Mouse (Mus musculus) testis, adult 2 months (tissue): ENCODE data around the gene Mrgprf.

Experiments used
- CTCF ChIP-seq: fragments of 200-500 bp; IDR thresholded peaks from 2 replicates; pipeline ENCODE4 v1.5.1; 2012; ENCODE audit warnings: low read depth, mild to moderate bottlenecking, inconsistent platforms, low read length, moderate library complexity; ENCODE audit not compliant: control insufficient read depth, insufficient read depth, insufficient replicate concordance
- POLR2A ChIP-seq: fragments of 200-500 bp; IDR thresholded peaks from 2 replicates; pipeline ENCODE4 v1.6.1; 2012; ENCODE audit warnings: low read depth, mild to moderate bottlenecking, inconsistent platforms, low read length, moderate library complexity; ENCODE audit not compliant: control insufficient read depth

DNA sequence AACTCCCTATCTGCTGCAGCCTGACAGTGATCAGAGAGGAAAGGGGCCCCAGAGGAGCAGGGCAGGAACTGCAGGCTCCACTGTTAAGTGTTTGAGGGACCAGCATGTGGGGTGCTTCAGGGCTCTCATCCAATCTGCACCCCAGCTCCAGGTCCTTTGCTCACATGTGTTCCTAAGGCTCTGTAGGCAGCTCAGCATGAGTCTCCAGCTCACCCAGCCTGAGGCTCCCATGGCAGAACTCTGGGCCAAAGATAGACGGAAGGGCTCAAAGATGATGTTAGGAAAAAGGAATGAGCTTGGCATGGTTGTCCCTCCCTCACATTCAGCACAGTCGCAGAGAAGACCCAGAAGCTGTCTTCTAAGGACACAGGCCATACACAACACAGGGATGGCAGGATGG, 30.0 kb downstream of the Mrgprf start:
- TF ChIP-seq POLR2A, result no peak
- TF ChIP-seq CTCF, result no peak
